Comparison of ENCODE assay signal across 23 mouse cellular contexts in genomic region chr19:44823657-44824056, GRCm38 (mm10).
"Had no signal": no experiment of that assay in that cellular context is flagged by ENCODE, and none has a peak within 500 bp of the region (broad histone marks: within the 10 kb centered on the region; RNA-seq: fewer than 3 reads in every experiment).

No protein-coding gene starts in this region.

- H3K27ac ChIP-seq: lung, embryonic 15.5 days; macrophage; midbrain, embryonic 10.5 days; midbrain, embryonic 12.5 days; neural tube, embryonic 13.5 days; neural tube, embryonic 15.5 days; stomach, embryonic 15.5 days; stomach, postnatal 0 days had no signal

- H3K36me3 ChIP-seq: lung, embryonic 15.5 days; midbrain, embryonic 10.5 days; midbrain, embryonic 12.5 days; neural tube, embryonic 15.5 days; stomach, embryonic 15.5 days had no signal

- DNase-seq: liver, postnatal 0 days; lung, adult 2 months; lung, postnatal 14 days; lung, postnatal 36 days; midbrain, embryonic 14.5 days; retina, postnatal 1 day; right cerebral cortex, adult 18-20 months; right cerebral cortex, postnatal 25 days; right cerebral cortex, postnatal 4 days; thymus, adult 2 months; thymus, postnatal 25 days; thymus, postnatal 4 days had no signal

- H3K9ac ChIP-seq: liver, postnatal 0 days; lung, embryonic 15.5 days; midbrain, embryonic 12.5 days; neural tube, embryonic 13.5 days; neural tube, embryonic 15.5 days; stomach, embryonic 15.5 days had no signal

- H3K4me3 ChIP-seq: lung, embryonic 15.5 days; midbrain, embryonic 10.5 days; midbrain, embryonic 12.5 days; myocyte; neural tube, embryonic 13.5 days; neural tube, embryonic 15.5 days; stomach, embryonic 15.5 days had no signal

- H3K9me3 ChIP-seq: lung, embryonic 15.5 days; midbrain, embryonic 10.5 days; midbrain, embryonic 12.5 days; neural tube, embryonic 13.5 days; neural tube, embryonic 15.5 days; stomach, embryonic 15.5 days had no signal

- ATAC-seq: liver, postnatal 0 days; lung, postnatal 0 days; midbrain, embryonic 16.5 days had no signal

- H3K4me2 ChIP-seq: lung, embryonic 15.5 days; midbrain, embryonic 12.5 days; neural tube, embryonic 13.5 days; neural tube, embryonic 15.5 days; stomach, embryonic 15.5 days had no signal

- H3K27me3 ChIP-seq: lung, embryonic 15.5 days had no signal
